Mouse (Mus musculus): ENCODE measurements around the gene Selplg. TPM values are rescaled to one million over a fixed set of nuclear protein-coding genes. Genes with fewer than 3 reads are reported as not detected.

The Selplg gene
- polyA plus RNA-seq, 1 experiment from 2014 or later: 2.5 TPM

DNA sequence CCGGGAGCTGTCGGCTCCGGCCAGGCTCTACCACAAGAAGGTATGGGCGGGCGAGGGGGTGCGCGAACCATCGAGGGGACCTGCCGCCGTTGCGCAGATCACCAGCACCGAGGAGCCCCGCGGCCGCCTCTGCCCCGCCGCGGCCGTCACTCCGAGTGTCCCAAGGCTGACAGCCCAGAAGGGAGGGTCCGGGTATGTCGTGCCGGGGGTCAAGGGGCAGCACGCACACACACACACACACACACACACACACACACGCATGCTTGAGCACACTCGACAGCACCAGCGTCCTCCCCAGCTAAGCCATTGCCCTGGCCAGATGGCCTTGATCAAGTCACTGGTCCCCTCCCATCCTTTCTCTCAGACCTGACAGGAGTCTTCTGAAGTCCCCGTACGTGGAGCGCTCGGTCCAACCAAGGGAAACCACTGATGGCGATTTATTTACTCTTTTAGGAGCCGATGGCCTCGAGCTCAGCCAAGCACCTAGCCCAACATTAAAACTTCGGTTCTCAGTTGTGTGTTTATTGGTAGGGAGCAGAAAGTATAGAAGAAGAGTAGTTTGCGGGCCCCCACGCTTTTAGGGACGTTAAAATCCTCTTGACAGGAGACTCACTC is 59.4 kb downstream of the Selplg start:
- Histone ChIP-seq H3K36me3 (peaks cover 43% of the 10 kb centered on the region), H3K27me3 (no peaks in the 10 kb centered on the region), H3K4me2 (peak overlapping the region; percentile 92), H3K4me3 (peak overlapping the region; percentile 99), H3K9ac (peak overlapping the region; percentile 83), H3K9me3 (no peaks in the 10 kb centered on the region), H3K4me1 (replicated peaks) (peaks cover 37% of the 10 kb centered on the region), H3K27ac (replicated peaks) (peak overlapping the region; percentile 99)
- ATAC-seq (ENCODE audit: low read depth): peak; percentile 44
- 2% methylated on average over 30 of the region's 38 CpGs for WGBS

DNA sequence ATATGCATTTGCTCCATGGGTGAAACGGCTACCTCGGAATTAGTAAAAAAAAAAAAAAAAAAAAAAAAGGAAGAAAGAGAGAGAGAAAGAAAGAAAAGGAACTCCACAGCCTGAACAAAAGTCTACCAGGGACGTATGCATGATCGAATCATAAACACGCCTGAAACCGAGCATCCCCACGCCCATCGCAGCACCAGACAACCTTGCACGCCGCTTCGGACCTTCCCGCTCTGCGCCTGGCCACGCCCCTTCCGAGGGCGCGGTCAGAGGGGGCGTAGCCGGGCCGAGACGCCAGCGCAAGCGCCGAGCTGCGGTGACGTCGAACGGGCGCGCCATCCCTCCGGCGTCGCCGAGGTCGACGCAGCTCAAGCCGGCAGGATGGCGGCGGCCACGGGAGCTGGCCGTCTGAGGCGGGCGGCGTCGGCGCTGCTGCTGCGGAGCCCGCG is 60.0 kb downstream of the Selplg start, which contains the start of the genes Sart3 and Iscu:
Sart3 (minus strand) TSS at position 61 of the 446 bp plus-strand sequence.
Iscu (plus strand) TSS at position 299 of the 446 bp plus-strand sequence.
- Histone ChIP-seq H3K27ac (replicated peaks) (peak within 1 kb of the TSS; percentile 99), H3K9ac (peak within 1 kb of the TSS; percentile 96), H3K9me3 (no peaks in the 10 kb centered on the region), H3K36me3 (peaks cover 44% of the 10 kb centered on the region), H3K4me2 (peak within 1 kb of the TSS; percentile 92), H3K4me3 (peak within 1 kb of the TSS; percentile 99), H3K4me1 (replicated peaks) (peaks cover 37% of the 10 kb centered on the region), H3K27me3 (no peaks in the 10 kb centered on the region)
- WGBS: under 1% methylated on average over 43 of the region's 49 CpGs
- peak; percentile 86 for ATAC-seq (ENCODE audit: low read depth)

DNA sequence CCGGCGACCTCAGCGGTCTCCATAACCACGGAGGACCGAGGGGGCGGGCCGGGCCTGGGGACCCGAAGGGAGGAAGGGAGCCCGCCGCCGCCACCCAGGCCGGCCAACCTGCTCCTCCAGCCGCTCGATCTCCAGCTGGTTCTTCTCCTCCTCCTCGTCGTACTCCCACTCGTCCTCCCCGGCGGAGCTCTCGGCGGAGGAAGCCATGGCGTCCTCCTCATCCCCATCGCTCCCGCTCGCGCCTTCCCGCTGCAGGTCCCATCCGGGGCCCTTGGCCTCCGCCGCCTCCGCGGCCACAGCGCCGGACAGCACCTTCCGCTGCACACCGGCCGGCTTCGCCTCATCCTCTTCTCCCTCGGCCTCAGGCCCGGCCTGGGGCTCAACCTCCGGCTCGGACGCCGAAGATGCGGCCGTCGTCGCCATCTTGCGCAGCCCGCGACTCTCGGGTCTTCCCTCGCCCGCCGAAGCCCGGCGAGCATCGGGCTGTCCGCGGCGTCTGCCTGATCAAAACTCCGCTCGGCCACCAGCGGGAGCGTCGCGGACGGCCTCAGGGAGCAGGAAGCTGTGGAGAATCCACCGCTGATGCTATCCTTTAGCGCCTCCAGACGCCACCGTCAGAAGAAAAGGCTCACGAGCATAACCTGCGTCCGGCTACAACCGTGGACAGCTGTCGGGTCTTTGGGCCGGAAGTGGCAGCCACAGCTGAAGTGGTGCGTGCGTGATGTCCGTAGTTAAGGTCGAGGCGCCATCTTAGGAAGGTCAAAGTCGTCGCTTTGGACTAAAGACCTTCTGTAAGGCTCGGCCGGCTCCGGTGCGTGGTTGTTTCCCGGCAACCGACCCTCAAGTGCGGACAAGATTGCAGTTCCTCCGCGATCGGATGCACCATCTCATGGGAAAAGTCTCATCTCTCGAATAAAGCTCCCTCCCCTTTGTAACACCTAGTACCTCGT is 61.0 kb downstream of the Selplg start:
- H3K9ac ChIP-seq: peak overlapping the region; percentile 96
- ATAC-seq (ENCODE audit: low read depth): peak; percentile 81
- peak overlapping the region; percentile 92 for H3K4me2 ChIP-seq
- peaks cover 37% of the 10 kb centered on the region for H3K4me1 ChIP-seq (replicated peaks)
- WGBS: under 1% methylated on average over 92 of the region's 97 CpGs
- peaks cover 45% of the 10 kb centered on the region for H3K36me3 ChIP-seq
- no peaks in the 10 kb centered on the region for H3K27me3 ChIP-seq
- no peaks in the 10 kb centered on the region for H3K9me3 ChIP-seq
- H3K4me3 ChIP-seq: peak overlapping the region; percentile 99
- peak overlapping the region; percentile 99 for H3K27ac ChIP-seq (replicated peaks)

DNA sequence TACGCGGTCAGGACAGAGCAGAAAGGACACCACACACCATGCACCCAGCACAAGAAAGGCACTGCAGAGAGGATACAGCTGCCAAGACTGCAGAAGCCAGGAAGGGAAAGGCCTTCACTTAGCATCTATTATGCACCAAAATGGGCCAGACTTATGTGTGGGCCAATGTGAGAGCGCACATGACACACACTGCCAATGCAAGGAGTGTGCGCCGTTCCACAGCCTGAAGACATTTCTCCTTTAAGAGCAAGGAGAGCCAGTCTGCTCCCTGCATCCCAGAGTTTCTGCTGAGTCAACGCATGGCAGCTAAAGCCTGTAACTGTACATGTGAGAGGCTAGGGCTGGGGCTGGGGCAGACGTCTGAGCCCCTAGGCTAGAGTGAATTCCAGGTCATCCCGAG is 63.6 kb downstream of the Selplg start:
- no peak overlapping the region for H3K9ac ChIP-seq
- no peak overlapping the region for H3K27ac ChIP-seq (replicated peaks)
- H3K4me3 ChIP-seq: no peak overlapping the region
- no peak overlapping the region for H3K4me2 ChIP-seq
- H3K36me3 ChIP-seq: peaks cover 35% of the 10 kb centered on the region
- no peaks in the 10 kb centered on the region for H3K27me3 ChIP-seq
- H3K4me1 ChIP-seq (replicated peaks): peaks cover 33% of the 10 kb centered on the region
- 93% methylated on average over 8 of the region's 8 CpGs for WGBS
- no peak for ATAC-seq (ENCODE audit: low read depth)
- H3K9me3 ChIP-seq: no peaks in the 10 kb centered on the region

Other genes starting within 250 kb of the Selplg start
- gene Cmklr1, start 182.2 kb downstream of the Selplg start, polyA plus RNA-seq (2015; fragmentation: Nextera tagmentation; extraction: Ambion mirVana): 2.2 and 2.6 TPM in 2 replicates
- not detected in 2 replicates for gene 1700069L16Rik, start 107.9 kb downstream of the Selplg start, polyA plus RNA-seq (2015; fragmentation: Nextera tagmentation; extraction: Ambion mirVana)
- 7.9 and 8.2 TPM in 2 replicates for gene Ficd, start 96.8 kb downstream of the Selplg start, polyA plus RNA-seq (2015; fragmentation: Nextera tagmentation; extraction: Ambion mirVana)
- 45.5 and 47.0 TPM in 2 replicates for gene Sart3, start 60.1 kb downstream of the Selplg start, polyA plus RNA-seq (2015; fragmentation: Nextera tagmentation; extraction: Ambion mirVana)
- gene Iscu, start 59.9 kb downstream of the Selplg start, polyA plus RNA-seq (2015; fragmentation: Nextera tagmentation; extraction: Ambion mirVana): 85.7 and 93.0 TPM in 2 replicates
- 12.6 and 19.9 TPM in 2 replicates for gene Tmem119, start 32.1 kb downstream of the Selplg start, polyA plus RNA-seq (2015; fragmentation: Nextera tagmentation; extraction: Ambion mirVana)
- gene Coro1c, start 76.1 kb upstream of the Selplg start, polyA plus RNA-seq (2015; fragmentation: Nextera tagmentation; extraction: Ambion mirVana): 183 and 200 TPM in 2 replicates
- gene Ssh1, start 161.2 kb upstream of the Selplg start, polyA plus RNA-seq (2015; fragmentation: Nextera tagmentation; extraction: Ambion mirVana): 12.9 and 16.8 TPM in 2 replicates
- not detected in 2 replicates for gene Dao, start 171.1 kb upstream of the Selplg start, polyA plus RNA-seq (2015; fragmentation: Nextera tagmentation; extraction: Ambion mirVana)
- 15.3 and 16.4 TPM in 2 replicates for gene Usp30, start 232.8 kb upstream of the Selplg start, polyA plus RNA-seq (2015; fragmentation: Nextera tagmentation; extraction: Ambion mirVana)

Measured in neural tube, embryonic 13.5 days (tissue).